Mouse (Mus musculus): ENCODE data around the gene Bak1. TPM values are rescaled to one million over a fixed set of nuclear protein-coding genes. Genes with fewer than 3 reads are reported as not detected.

Bak1 gene
- polyA plus RNA-seq, 1 experiment: 35.0 TPM

DNA sequence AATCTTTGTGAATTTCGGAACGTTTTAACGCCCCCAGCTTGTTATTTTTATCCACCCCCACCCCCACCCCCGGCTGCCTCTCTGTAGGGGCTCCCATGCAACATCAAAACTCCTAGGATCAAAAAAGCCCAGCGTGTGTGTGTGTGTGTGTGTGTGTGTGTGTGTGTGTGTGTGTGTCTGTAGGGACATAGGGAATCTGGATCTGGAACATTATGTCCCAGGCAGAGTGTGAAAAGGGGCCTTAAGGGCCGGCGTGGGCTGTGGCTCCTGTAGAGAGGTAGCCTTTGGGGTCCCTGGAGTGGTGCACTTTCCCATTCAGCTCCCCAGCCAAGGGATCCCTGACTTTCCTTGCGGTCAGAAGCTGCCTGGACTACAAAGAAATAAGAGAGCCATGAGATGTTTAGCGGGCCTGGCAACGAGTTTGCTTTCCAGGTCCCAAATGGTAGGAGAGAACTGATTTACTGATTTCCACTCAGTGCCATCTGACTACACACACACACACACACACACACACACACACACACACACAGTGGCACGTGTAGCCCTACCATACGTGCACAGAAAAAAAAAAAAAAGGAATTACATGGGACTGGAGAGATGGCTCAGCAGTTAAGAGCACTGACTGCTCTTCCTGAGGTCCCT is 10.1 kb downstream of the Bak1 start:
- Histone ChIP-seq H3K27ac (replicated peaks; ENCODE audit: low read depth, low read length) (peak overlapping the region; percentile 87; the same call in 1 of the 2 replicates), H3K4me3 (ENCODE audit: insufficient read depth, low read depth, low read length) (peak overlapping the region; percentile 80), H3K4me1 (ENCODE audit: control insufficient read depth, insufficient read depth, insufficient read length, low read length) (0 out of 2 replicates have a peak, but pooled peaks cover 2% of the 10 kb centered on the region)

DNA sequence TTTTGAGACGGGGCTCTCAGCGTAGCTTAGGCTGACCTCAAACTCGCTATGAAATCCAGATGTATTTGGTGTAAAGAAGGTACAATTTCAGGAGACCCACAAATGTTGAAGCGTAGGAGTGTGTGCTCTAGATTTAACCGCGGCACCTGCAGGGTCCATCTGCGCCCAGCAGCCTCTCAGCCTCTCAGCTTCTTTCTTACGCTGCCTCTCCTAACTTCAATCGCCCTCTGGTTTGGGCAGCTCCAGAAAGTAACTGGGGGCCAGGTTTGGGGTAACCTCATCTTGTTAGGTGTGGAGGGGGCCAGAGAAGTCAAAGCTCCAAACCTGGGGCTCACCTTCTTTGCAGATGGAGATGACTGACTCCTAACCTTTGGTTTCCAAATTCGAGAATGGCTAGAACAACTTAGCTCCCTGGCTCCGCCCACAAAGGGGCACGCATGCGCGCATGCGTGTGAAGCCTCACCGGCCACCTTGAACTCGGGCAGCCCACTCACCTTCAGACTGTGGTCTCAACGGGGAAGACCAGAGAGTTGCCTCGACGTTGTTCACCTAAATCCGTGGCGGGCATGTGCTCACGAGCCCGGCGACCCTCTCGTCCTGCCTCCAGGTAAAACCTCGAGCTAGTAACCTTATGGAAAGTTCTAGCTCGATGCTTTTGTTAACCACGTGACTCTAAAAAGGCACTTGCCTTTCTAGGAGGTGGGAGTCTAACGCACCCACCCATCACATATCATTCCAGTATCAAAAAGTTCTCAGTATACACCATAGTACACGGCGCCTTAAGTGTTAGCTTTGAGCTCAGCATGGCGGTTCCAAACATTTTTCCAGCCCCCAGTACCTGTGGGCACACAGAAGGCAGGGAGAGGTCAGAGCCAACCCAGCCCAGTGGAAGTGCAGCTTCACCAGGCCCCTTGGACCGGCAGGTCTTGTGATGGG is 11.0 kb downstream of the Bak1 start:
- Histone ChIP-seq H3K4me1 (ENCODE audit: control insufficient read depth, insufficient read depth, insufficient read length, low read length) (0 out of 2 replicates have a peak, but pooled peaks cover 2% of the 10 kb centered on the region), H3K4me3 (ENCODE audit: insufficient read depth, low read depth, low read length) (peak overlapping the region; percentile 80), H3K27ac (replicated peaks; ENCODE audit: low read depth, low read length) (peak overlapping the region; percentile 87)

DNA sequence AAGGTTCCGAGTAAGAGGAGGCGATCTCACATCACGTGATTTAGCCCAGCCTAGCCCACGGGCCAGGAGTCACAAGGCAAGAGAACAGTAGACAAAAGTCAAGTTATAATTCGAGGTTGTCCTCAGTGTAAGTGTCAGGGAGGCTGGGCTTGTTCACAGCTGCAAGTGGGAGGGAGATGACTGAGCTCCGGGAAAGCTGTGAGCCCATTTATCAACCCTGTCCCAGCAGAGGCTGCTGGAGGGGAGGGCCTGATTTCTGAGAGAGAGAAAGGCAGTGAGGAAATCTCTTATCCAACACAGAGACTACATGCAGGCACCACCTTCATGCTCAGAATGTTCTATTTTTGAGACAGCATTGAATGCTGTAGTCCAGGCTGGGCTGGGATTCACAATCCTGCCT is 15.9 kb downstream of the Bak1 start:
- H3K4me3 ChIP-seq (ENCODE audit: insufficient read depth, low read depth, low read length): no peak overlapping the region
- H3K27ac ChIP-seq (replicated peaks; ENCODE audit: low read depth, low read length): no peak overlapping the region
- no peaks in the 10 kb centered on the region for H3K4me1 ChIP-seq (ENCODE audit: control insufficient read depth, insufficient read depth, insufficient read length, low read length)

DNA sequence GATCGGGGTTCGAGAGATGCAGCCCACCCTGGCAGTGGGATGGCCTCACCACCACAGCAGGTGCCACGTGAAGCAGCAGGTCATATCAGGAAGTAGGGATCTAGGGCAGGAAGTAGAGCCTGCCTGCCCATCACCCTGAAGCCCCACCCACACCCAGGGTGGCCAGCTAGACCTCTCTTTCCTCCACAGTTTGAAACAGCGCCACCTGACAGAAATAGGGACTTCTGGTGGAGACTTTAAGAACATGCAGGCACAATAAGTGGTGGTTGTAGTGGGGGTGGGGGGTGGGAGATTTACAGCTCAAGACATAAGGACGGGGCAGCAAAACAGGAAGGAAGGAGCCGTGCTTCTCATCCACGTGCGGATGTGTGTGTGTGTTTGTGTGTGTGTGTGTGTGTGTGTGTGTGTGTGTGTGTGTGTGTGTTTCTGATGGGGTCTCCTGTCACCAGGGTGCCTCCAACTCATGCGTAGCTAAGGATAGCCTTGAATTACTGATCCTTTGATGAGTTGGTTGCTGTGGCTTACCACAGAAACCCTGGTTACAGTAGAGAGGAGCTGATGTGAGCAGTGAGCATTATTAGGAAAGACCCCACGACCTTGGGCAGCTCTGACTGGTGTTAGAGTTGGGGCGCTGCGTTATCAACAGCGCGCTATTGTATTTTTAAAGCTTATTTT is 16.7 kb downstream of the Bak1 start:
- H3K4me1 ChIP-seq (ENCODE audit: control insufficient read depth, insufficient read depth, insufficient read length, low read length): no peaks in the 10 kb centered on the region
- no peak overlapping the region for H3K4me3 ChIP-seq (ENCODE audit: insufficient read depth, low read depth, low read length)
- H3K27ac ChIP-seq (replicated peaks; ENCODE audit: low read depth, low read length): no peak overlapping the region

DNA sequence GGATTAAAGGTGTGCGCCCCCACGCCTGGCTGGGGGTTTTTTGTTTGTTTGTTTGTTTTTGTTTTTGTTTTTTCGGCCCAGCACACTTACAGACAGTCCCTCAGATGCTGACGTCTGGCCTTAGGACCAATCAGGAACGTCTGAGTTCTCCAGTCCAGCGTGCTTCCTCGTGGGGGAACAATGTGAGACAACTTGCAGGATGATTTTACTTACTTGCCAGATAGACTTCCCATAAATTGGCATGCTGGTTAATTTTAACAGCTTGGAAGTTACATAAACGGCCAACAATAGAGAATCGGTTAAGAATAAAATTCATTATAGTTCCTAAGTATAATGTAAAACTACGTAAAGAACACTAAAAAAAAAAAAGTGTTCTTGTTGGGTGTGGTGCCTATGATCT is 17.6 kb downstream of the Bak1 start:
- H3K4me1 ChIP-seq (ENCODE audit: control insufficient read depth, insufficient read depth, insufficient read length, low read length): no peaks in the 10 kb centered on the region
- no peak overlapping the region for H3K4me3 ChIP-seq (ENCODE audit: insufficient read depth, low read depth, low read length)
- H3K27ac ChIP-seq (replicated peaks; ENCODE audit: low read depth, low read length): no peak overlapping the region

DNA sequence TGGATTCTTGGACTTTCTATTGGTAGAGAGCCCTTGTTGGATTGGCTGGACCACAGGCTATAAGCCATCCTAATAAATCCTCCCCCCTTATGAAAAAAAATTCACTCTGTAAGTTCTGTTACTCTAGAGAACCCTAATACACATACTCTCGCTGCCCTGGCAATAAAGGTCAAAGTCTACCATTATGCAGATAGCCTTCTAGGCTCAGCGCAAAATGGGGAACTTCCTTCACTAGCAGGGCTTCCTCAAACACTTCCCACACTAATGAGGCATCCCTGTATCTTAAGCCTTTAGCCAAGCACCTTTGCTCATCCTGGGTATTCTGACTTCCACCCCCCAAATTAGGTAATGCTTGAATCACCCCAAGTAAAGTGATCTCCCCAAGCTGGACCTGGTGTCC is 20.5 kb downstream of the Bak1 start:
- no peak overlapping the region for H3K4me3 ChIP-seq (ENCODE audit: insufficient read depth, low read depth, low read length)
- H3K27ac ChIP-seq (replicated peaks; ENCODE audit: low read depth, low read length): no peak overlapping the region
- H3K4me1 ChIP-seq (ENCODE audit: control insufficient read depth, insufficient read depth, insufficient read length, low read length): no peaks in the 10 kb centered on the region

DNA sequence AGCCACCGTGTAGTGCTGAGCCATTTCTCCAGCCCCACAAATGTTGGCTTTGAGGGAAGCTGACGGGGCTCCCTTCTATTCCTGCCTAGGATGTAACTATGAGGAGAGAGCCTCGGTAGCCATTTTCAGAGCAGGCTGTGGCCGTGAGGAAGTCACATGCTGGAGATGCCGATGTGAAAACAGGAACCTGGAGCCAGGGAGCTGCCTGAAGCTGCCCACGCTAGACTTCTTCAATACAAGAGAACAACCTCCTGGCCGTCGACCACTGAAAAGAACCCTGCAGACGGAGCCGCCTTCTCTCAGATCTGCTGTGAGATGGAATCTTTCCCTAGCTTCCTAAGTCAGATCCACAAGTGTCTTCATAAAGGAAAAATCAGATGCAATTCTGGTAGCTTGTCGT is 23.2 kb downstream of the Bak1 start:
- H3K4me3 ChIP-seq (ENCODE audit: insufficient read depth, low read depth, low read length): no peak overlapping the region
- H3K4me1 ChIP-seq (ENCODE audit: control insufficient read depth, insufficient read depth, insufficient read length, low read length): no peaks in the 10 kb centered on the region
- H3K27ac ChIP-seq (replicated peaks; ENCODE audit: low read depth, low read length): no peak overlapping the region

DNA sequence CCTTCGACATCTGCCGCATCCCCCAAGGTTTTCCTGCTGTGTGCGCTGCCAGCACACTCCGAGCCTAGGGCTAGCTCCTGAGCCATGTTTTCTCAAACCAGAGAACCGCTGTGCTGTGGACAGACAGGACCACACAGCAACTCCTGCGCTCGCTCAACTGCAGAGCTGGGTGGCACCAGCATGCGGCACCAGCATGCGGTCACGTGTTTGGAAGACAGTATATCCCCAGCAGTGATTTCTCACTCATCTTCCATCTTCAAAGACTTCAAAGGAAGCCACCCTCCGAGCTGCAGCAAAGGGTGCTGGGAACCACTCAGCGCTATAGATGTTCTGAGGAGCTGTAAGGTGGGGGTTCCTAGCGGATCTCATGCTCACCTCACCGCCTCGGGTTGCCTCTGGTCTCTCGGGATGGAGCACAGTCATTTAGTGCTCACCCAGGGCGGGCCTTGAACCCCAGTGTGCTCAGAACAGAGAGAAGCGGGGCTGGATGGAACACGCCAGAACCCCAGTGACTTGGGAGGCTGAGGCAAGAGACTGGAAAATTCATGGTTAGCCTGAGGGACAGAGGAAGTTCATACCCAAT is 23.8 kb downstream of the Bak1 start:
- no peak overlapping the region for H3K4me3 ChIP-seq (ENCODE audit: insufficient read depth, low read depth, low read length)
- H3K4me1 ChIP-seq (ENCODE audit: control insufficient read depth, insufficient read depth, insufficient read length, low read length): no peaks in the 10 kb centered on the region
- no peak overlapping the region for H3K27ac ChIP-seq (replicated peaks; ENCODE audit: low read depth, low read length)

DNA sequence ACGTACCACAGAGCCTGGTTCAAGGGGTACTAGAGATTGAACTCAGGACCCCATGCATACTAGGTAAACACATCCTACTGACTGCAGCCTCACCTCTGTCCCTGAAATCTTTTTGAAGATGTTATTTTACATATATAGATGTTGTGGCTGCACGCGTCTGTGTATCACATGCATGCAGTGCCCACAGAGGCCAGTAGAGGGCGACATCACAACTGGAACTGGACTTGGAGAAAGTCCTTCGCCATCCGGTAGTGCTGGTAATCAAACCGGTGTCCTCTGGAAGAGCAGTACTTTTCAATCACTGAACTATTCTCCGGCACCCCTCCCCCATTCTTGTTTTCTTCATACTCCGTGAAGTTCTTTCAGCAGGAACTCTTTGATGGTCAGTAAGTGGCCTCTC is 24.4 kb downstream of the Bak1 start:
- no peak overlapping the region for H3K4me3 ChIP-seq (ENCODE audit: insufficient read depth, low read depth, low read length)
- no peaks in the 10 kb centered on the region for H3K4me1 ChIP-seq (ENCODE audit: control insufficient read depth, insufficient read depth, insufficient read length, low read length)
- no peak overlapping the region for H3K27ac ChIP-seq (replicated peaks; ENCODE audit: low read depth, low read length)

DNA sequence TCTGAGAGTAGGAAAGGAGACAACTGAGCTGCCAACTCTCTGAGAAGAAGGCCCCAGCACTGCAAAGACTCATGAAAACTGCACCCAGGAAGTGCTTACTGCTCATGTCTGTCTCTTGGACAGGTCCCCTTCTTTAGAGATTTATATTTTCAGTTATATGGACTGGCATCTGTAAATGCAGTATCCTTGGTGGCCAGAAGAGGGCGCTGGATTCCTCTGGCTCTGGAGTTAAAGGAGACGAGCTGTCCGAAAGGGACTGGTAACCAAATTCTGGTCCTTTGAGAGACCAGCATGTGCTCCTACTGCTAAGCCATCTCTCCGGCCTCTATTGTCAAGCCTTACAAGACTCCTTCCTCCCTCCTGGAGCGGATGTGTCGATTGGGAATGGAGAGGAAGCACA is 26.9 kb downstream of the Bak1 start:
- Histone ChIP-seq H3K4me1 (ENCODE audit: control insufficient read depth, insufficient read depth, insufficient read length, low read length) (no peaks in the 10 kb centered on the region), H3K27ac (replicated peaks; ENCODE audit: low read depth, low read length) (no peak overlapping the region), H3K4me3 (ENCODE audit: insufficient read depth, low read depth, low read length) (no peak overlapping the region)

DNA sequence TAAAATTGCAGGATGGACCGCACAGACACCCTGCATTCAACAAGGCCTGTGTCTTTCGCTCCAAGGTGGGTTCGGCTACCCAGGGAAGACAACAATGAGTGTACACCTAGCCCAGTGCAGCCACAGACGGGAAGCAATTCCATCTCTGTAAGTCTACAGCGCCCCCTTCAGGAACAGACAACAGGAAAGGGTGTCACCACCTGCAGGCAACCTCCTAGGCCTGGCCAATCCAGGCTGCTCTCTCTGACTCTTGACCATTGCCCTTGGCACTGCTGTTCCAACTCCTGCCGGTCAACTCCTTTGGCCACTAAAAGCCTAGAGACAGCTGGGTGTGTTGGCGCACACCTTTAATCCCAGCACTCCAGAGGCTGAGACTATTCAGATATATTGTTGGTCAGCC is 27.7 kb downstream of the Bak1 start:
- H3K4me1 ChIP-seq (ENCODE audit: control insufficient read depth, insufficient read depth, insufficient read length, low read length): no peaks in the 10 kb centered on the region
- H3K4me3 ChIP-seq (ENCODE audit: insufficient read depth, low read depth, low read length): no peak overlapping the region
- no peak overlapping the region for H3K27ac ChIP-seq (replicated peaks; ENCODE audit: low read depth, low read length)

DNA sequence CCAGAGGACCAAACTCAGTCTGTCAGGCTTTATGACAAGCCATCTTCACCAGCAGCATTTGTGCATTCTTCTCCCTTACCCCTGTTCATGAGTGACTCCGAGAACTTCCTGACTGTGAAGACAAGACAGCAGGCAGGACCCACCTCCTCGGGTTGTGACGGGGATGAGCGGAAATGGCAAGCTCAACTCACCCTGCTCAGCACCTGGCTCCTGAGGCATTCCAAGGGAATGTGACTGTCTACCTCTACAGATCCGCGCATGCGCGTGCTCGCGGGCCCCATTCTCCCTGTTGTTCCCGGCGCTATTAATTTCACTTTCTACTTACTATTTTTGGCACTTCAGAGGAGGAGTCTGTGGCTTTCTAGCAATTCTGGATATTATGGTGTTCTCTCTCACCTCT is 28.8 kb downstream of the Bak1 start:
- Histone ChIP-seq H3K27ac (replicated peaks; ENCODE audit: low read depth, low read length) (no peak overlapping the region), H3K4me3 (ENCODE audit: insufficient read depth, low read depth, low read length) (peak overlapping the region; percentile 16; the same call in 1 of the 2 replicates), H3K4me1 (ENCODE audit: control insufficient read depth, insufficient read depth, insufficient read length, low read length) (peaks cover 3% of the 10 kb centered on the region; the same call in 1 of the 2 replicates)

DNA sequence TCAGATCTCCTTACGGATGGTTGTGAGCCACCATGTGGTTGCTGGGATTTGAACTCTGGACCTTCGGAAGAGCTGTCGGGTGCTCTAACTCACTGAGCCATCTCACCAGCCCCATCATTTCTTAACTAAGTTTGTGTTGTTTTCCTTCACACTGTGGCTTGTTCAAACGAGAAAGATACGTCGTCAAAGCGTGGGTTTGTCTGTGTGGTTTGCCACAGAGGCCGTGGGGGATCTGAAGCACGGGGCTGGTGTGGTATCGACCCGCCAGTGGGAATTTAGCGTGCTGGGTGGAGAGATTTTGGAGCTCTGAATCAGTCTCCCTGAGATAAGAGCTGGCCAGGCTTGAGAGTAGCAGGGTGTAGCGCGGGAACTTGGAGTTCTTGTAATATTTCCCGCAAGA is 30.5 kb downstream of the Bak1 start:
- Histone ChIP-seq H3K27ac (replicated peaks; ENCODE audit: low read depth, low read length) (no peak overlapping the region), H3K4me3 (ENCODE audit: insufficient read depth, low read depth, low read length) (no peak overlapping the region), H3K4me1 (ENCODE audit: control insufficient read depth, insufficient read depth, insufficient read length, low read length) (peaks cover 3% of the 10 kb centered on the region; the same call in 1 of the 2 replicates)

DNA sequence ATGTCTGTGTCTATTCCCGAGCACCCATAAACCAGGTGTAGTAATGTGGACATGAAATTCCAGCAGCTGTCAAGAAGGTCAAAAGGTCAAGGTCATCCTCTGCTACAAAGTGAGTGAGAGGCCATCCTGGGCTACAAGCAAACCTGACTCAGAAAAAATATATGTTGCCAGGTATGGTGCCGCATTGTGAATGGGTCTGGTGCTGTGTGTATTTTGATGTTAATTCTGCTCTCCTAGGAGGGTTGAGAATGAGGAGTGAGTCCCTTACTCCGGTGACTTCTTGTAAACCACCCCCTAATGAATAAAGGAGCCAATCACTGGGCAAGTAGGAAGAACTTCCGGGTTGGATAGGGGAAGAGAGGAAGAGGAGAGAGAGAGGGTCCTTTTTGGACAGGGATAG is 31.1 kb downstream of the Bak1 start:
- Histone ChIP-seq H3K27ac (replicated peaks; ENCODE audit: low read depth, low read length) (no peak overlapping the region), H3K4me3 (ENCODE audit: insufficient read depth, low read depth, low read length) (no peak overlapping the region), H3K4me1 (ENCODE audit: control insufficient read depth, insufficient read depth, insufficient read length, low read length) (peaks cover 3% of the 10 kb centered on the region; the same call in 1 of the 2 replicates)

DNA sequence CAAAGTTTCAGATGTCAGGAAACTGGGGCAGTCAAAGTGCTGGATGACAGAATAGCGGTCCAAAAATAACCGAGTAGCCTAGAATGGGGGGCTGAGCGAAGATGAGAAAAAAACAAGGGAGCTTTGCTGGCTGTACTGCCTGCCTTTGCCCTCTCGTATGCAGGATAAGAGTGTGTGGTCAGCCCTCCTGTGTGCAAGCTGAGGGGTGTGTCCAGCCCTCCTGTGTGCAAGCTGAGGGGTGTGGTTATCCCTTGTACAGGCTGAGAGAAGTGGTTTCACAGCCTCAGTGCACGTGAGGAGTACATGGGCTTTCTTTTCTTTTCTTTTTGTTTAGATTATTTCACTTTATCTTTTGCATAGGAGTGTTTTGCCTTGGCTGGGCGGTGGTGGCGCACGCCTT is 33.2 kb downstream of the Bak1 start:
- Histone ChIP-seq H3K27ac (replicated peaks; ENCODE audit: low read depth, low read length) (peak overlapping the region; percentile 51; the same call in 1 of the 2 replicates), H3K4me3 (ENCODE audit: insufficient read depth, low read depth, low read length) (no peak overlapping the region), H3K4me1 (ENCODE audit: control insufficient read depth, insufficient read depth, insufficient read length, low read length) (peaks cover 3% of the 10 kb centered on the region; the same call in 1 of the 2 replicates)

Data from brown adipose tissue, adult 24 weeks (tissue).